Comparison of ENCODE assay signal across 24 mouse cellular contexts in the genomic region with DNA sequence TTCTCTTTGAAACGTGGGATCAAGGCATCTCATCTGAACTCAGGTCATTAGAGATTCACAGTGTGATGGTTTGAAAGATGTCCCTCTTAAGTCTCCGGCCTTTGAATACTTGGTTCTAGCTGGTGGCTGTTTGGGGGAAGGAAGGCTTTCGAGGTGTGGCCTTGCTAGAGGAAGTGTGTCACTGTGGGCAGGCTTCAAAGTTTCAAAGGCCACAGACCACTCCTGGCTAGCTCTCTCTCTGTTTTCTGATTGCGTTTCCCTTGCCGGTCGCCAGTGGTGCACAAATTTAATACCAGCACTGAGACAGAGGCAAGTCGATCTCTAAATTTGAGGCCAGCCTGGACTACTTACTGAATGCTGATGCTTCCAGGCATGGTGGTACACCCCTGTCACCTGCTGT. TPM values are rescaled to one million over a fixed set of nuclear protein-coding genes. Genes with fewer than 3 reads are reported as not detected.
DNase-seq lines count a peak whose midpoint lies in the region; ATAC-seq lines count a peak whose summit lies in the region.
"Had no signal": no experiment of that assay in that cellular context is flagged by ENCODE, and none has a peak within 500 bp of the region (broad histone marks: within the 10 kb centered on the region; RNA-seq: fewer than 3 reads in every experiment).

No protein-coding gene starts in this region.

- no peaks in the 10 kb centered on the region for H3K27me3 ChIP-seq in hindbrain, embryonic 16.5 days (replicated peaks; ENCODE audit: control insufficient read depth, insufficient read depth, low read length)
- H3K27me3 ChIP-seq: forebrain, embryonic 13.5 days; hindbrain, embryonic 15.5 days; liver, embryonic 15.5 days; neural tube, embryonic 13.5 days had no signal

- 88% methylated on average over 7 of the region's 7 CpGs for WGBS in hindbrain, embryonic 16.5 days

- H3K36me3 ChIP-seq in hindbrain, embryonic 16.5 days (ENCODE audit: control insufficient read depth, insufficient read depth, low read length) = peaks cover 12% of the 10 kb centered on the region

- H3K27ac ChIP-seq in hindbrain, embryonic 16.5 days (ENCODE audit: low read depth, low read length) = no peak overlapping the region
- H3K27ac ChIP-seq: forebrain, embryonic 13.5 days; gastrocnemius, adult 2 months; hindbrain, embryonic 15.5 days; limb, embryonic 10.5 days; liver, embryonic 15.5 days; neural tube, embryonic 13.5 days; stomach, postnatal 0 days had no signal

- H3K9me3 ChIP-seq in hindbrain, embryonic 16.5 days (ENCODE audit: control insufficient read depth, low read length) = no peaks in the 10 kb centered on the region
- H3K9me3 ChIP-seq: forebrain, embryonic 13.5 days; hindbrain, embryonic 15.5 days; limb, embryonic 10.5 days; liver, embryonic 15.5 days; neural tube, embryonic 13.5 days had no signal

- H3K4me2 ChIP-seq in hindbrain, embryonic 16.5 days (ENCODE audit: low read length) = no peak overlapping the region
- H3K4me2 ChIP-seq: forebrain, embryonic 13.5 days; heart, embryonic 11.5 days; hindbrain, embryonic 15.5 days; liver, embryonic 15.5 days; neural tube, embryonic 13.5 days had no signal

- H3K4me1 ChIP-seq in hindbrain, embryonic 16.5 days (ENCODE audit: control insufficient read depth, insufficient read depth, low read depth, low read length) = no peaks in the 10 kb centered on the region
- H3K4me1 ChIP-seq: forebrain, embryonic 13.5 days; hindbrain, embryonic 15.5 days; limb, embryonic 10.5 days; neural tube, embryonic 13.5 days had no signal

- H3K9ac ChIP-seq in hindbrain, embryonic 16.5 days (ENCODE audit: low read depth, low read length) = no peak overlapping the region
- H3K9ac ChIP-seq: forebrain, embryonic 13.5 days; hindbrain, embryonic 15.5 days; liver, embryonic 15.5 days; neural tube, embryonic 13.5 days had no signal

- no peak overlapping the region for H3K4me3 ChIP-seq in hindbrain, embryonic 16.5 days (ENCODE audit: low read length)
- H3K4me3 ChIP-seq: forebrain, embryonic 13.5 days; gastrocnemius, adult 2 months; hindbrain, embryonic 15.5 days; limb, embryonic 10.5 days; liver, embryonic 15.5 days; neural tube, embryonic 13.5 days had no signal

- peak; percentile 6 to 14 for DNase-seq in spleen, adult 18-20 months
- no peak for DNase-seq in spleen, postnatal 14 days (ENCODE audit: low spot score in 2 of 2)
- DNase-seq in CD8-positive naive resting alpha-beta T cell, adult 2 months (ENCODE audit: low read depth in 2 of 2, low spot score in 2 of 2) = peak; percentile 42 to 54
- DNase-seq in induced T-regulatory cell, adult 2 months (ENCODE audit: low read depth) = peak; percentile 33
- DNase-seq in natural killer cell, adult 2 months (ENCODE audit: low spot score in 2 of 2) = peak; percentile 70 to 79
- DNase-seq in kidney, adult 18-20 months = no peak
- DNase-seq: adrenal gland, postnatal 25 days; cerebellum, adult 11 months; cerebellum, adult 9-11 months; gastrocnemius, adult 2 months; liver; midbrain, embryonic 14.5 days; retina, postnatal 1 day; right cerebral cortex, postnatal 25 days; thymus, postnatal 14 days had no signal

- ATAC-seq in hindbrain, embryonic 16.5 days = no peak
- ATAC-seq: forebrain, embryonic 13.5 days; intestine, postnatal 0 days had no signal

RNA-seq across cellular contexts. Expression of gene Tent4b, which starts 23.7 kb away (rescaled TPM):
- polyA plus RNA-seq in hindbrain, embryonic 16.5 days (2015; fragmentation: Nextera tagmentation; extraction: Ambion mirVana) = 7.7 and 8.5 TPM in 2 replicates

RNA-seq across cellular contexts. Expression of gene Heatr3, which starts 37.6 kb away (rescaled TPM):
- polyA plus RNA-seq in hindbrain, embryonic 16.5 days (2015; fragmentation: Nextera tagmentation; extraction: Ambion mirVana) = 34.2 and 37.7 TPM in 2 replicates

RNA-seq across cellular contexts. Expression of gene Cnep1r1, which starts 56.7 kb away (rescaled TPM):
- 39.7 and 42.6 TPM in 2 replicates for polyA plus RNA-seq in hindbrain, embryonic 16.5 days (2015; fragmentation: Nextera tagmentation; extraction: Ambion mirVana)

Comparison
In these comparisons a context has a peak if more than half of its experiments do, and no peak if none do; other contexts are left out.
1. DNase-seq: peak in spleen, adult 18-20 months (2 of 2), CD8-positive naive resting alpha-beta T cell, adult 2 months (2 of 2), induced T-regulatory cell, adult 2 months (single experiment) and natural killer cell, adult 2 months (2 of 2); none in spleen, postnatal 14 days (0 of 2) and kidney, adult 18-20 months (single experiment).